Mouse (Mus musculus) retina, embryonic 14.5 days (tissue): ENCODE data around the gene Fam178b.
"Not testable (repeated sequence)": the region's sequence is repeated elsewhere in the genome, so short reads cannot be mapped to it uniquely, and the experiment has no call there.

ENCODE experiments used
- DNase-seq: peaks from one replicate; pipeline ENCODE4 v3.0.0-alpha.2; 2015; ENCODE audit warnings: low spot score

Fam178b gene

DNA sequence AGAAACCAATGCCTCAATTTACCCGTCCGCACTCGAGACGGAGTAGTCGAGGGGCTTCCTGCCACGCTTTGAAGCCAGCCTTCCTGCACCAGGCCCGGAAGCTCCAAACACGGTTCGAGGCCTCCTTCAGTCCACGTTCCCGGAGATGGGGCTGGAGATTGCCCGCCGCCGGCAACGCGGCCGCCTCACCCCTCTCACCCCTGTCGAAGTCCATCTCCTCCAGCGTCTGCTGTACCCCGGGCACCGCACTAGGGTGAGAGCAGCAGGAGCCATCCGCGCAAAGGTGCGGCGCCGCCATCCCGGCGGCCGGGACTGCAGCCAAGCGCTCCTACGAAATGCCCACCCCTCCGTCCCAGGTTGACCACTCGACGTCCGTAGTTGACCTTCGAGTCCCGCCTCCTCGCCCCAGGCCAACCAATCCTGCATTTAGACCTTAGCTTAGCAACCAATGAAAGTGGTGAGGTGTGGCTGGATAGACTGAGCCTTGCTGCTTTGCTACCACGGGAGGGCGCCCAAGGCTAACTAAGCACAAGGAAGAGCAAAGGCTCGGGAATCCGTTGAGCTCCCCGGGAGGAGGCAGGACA, 136.0 kb downstream of the Fam178b start, which contains the start of gene Ankrd39:
TSS of gene Ankrd39 (minus strand) at position 558 of the 584 bp plus-strand sequence.
- peak; percentile 98 for DNase-seq

DNA sequence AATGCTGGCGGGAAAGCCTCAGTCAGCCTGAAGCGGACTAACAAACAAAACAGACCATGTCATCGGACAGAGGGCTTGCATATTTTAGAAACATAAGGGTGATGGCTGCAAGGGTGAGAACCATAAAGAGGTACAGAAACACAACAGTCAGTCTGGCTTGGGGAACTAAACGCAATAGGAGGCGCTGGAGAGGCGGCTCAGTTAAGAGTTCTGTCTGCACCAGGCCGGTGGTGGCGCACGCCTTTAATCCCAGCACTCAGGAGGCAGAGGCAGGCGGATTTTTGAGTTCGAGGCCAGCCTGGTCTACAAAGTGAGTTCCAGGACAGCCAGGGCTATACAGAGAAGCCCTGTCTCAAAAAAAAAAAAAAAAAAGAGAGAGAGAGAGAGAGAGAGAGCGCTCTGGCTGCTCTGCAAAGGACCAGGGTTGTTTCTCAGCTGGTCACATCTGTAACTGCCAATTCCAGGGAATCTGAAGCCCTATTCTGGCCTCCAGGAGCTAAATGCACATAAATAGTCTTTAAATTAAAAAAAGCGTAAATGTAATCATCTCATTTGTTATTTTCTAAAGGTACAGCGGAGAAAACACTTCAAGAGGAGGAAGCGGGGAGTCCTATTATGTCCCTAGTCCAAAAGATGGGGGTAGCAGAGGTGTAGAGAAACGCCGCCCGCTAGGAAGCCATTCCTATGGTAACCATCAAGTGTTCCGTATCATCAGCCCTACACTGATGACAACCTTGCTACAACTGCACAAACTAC, 137.0 kb downstream of the Fam178b start:
- DNase-seq = no peak

DNA sequence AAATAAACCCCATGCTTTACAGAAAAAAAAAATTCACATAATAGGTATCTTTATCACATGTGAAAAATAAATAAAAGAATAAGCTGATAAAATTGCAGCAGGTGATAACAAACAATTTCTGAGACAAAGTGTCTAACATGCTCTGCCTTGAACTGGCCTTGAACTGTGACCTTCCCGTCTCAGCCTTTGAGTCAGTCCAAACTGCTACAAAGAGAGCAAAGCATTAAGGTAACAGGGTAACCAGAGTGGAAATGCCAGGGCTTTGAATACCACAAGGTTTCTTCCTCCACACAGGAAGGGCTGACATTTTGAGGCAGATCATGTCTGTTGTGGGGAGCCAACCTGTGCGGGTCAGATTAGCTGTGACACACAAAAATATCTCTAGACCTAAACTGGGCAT, 137.6 kb downstream of the Fam178b start:
- DNase-seq = no peak

- no peak for DNase-seq
Observed at GRCm38 (mm10) chr1:36542925-36543324, 140.1 kb downstream of the Fam178b start.

DNA sequence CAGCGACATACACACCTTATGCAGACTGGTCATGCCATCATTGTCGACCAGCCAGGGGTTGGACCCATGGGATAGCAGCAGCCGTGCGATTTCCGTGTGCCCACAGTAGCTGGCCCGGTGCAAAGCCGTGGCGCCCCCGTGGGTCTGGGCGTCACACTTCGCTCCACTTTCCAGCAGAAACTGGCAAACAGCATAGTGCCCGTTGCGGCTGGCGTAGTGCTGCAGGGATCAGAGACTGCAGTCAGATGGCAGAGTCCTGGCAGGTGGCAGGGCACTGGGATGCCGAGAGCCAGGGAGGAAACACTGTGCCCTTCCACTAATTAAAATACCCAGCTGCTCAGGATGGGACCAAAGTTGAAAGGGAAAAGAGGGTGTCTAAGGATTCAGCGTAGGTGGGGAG, 141.1 kb downstream of the Fam178b start:
- DNase-seq = no peak

- no peak for DNase-seq
Observed at GRCm38 (mm10) chr1:36540807-36541206, 142.2 kb downstream of the Fam178b start.

DNA sequence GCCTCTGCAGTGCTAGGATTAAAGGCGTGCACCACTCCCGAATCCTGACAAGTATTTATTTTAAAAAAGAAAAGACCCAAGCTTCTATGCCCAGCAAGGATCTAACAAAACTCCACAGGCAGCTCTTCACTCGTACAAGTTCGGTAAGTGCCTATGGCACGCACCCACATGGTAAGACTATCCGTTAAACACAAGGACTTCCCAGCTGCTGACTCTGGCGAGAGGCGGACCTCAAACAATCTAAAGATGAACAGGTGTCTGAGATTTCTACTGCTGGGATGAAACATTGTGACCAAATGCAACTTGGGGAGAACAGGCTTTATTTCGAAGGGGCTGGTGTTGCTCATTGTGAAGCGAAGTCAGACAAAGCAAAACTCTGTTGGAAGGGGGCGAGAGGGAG, 142.9 kb downstream of the Fam178b start:
- DNase-seq = no peak

DNA sequence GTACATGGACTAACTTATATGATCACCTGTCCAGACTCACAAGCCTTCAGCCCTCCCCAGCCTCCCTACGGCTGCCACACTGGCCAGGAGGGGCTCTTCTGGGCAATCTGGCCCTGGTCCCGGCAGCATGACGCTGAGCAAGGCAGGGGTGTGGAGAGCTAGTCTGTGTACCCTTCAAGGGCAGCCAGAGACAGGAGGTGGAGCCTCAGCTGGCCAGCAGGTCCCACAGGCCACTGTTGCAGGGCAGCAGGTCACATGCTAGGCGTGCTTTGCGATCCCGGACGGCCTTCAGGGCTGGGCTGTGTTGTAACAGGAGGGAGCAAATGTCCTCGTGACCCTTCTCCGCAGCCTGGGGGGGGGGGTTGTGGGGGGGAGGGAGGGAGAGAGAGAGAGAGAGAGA, 143.8 kb downstream of the Fam178b start, which contains the start of gene Gm42417:
TSS of gene Gm42417 (minus strand) at position 244 of the 400 bp plus-strand sequence.
- DNase-seq = no peak

- no peak for DNase-seq
Observed at GRCm38 (mm10) chr1:36538727-36539126, 144.3 kb downstream of the Fam178b start.

DNA sequence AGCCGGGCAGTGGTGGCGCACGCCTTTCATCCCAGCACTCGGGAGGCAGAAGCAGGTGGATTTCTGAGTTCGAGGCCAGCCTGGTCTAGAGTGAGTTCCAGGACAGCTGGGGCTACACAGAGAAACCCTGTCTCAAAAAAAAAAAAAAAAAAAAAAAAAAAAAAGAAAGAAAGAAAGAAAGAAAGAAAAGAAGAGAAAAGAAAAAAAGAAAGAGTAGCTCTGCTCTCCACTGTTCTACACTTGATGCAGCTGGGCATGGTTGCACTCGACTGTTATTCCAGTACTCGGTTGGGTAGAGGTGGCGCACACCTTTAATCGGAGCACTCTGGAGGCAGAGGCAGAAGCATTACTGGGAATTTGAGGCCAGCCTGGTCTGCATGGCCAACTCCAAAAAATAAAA, 146.2 kb downstream of the Fam178b start, which contains the start of gene Ankrd23:
TSS of gene Ankrd23 (minus strand) at position 101 of the 400 bp plus-strand sequence.
- DNase-seq = not testable (repeated sequence)

DNA sequence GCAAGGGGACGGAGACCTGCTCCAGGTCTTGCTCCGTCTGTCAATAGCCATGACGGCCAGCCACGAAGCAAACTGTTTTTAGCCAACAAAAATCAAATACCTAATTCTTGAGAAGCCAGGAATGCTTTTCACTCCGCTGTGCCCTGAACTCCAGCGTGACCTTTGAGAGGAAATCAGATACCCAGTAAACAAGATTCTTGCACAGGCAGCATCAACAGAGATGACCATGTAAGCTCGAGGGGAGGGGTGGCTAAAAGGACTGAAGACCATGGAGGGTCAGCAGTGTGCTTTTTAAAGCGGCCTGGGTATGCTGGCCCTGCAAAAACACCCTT, 146.6 kb downstream of the Fam178b start:
- DNase-seq = no peak

DNA sequence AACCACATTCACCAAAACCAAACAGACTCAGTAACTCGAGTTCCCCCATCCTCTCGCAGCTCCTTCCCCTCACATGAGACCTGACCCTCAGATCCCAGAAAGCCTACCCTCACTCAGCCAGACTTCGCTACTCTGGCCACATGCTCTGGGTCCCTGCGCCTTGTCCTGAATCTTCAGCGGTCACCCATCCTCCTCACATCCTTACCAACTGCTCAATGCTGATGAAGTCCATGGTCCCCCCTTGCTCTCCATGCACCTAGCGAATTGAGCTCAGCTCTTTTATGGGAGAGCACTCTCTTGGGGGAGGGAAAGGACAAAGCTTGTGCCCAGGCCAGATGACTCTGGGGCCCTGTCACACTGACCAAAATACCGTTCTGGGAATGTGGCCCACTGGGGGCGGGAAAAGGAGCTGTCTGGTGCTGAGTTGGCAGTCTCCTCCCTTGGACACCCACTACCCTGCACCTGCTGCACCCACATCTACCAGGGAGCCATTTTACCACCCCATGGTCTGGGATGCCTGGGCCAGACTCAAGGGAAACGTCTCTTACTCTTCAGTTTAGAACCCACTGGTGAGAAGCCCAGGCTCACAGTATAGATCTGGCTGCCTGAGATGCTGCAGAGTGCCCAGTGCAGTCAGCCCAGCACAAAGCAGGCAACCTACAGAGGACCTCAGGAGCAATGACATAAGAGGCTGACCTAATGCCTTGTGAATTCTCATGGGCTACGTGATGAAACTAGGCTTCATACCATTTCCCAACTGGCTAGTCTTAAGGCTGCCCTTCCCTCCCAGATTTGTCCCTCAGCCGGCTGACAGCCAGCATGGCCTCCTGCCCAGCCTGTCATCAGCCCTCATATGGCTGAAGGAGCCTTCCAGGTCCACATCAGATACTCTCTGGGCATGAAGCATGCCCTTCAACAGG, 147.2 kb downstream of the Fam178b start:
- no peak for DNase-seq

- DNase-seq = no peak
Observed at GRCm38 (mm10) chr1:36534595-36535058, 148.4 kb downstream of the Fam178b start.

GRCm38 (mm10) chr1:36533546-36533945, 149.4 kb downstream of the Fam178b start:
- no peak for DNase-seq

DNA sequence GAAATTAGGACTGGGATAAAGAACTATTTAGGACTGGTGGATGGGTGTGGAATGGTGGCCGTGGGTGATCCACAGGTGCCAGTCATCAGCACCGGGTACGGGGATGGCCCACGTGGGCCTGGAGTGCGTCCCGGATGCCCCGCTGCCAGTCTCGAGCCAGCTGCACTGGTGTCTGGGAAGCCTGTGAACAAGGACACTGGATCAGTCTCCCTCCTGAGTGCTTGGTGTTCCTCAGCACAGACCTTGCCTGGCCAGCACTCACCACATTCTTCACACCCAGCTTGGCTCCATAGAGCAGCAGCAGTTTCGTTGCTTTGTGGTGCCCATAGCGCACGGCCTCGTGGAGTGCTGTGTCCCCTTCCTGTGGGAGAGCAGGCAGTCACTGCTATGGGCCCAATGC, 151.5 kb downstream of the Fam178b start:
- DNase-seq = no peak

- DNase-seq = no peak
Observed at GRCm38 (mm10) chr1:36530962-36531361, 152.0 kb downstream of the Fam178b start.

GRCm38 (mm10) chr1:36530485-36530884, 152.5 kb downstream of the Fam178b start:
- no peak for DNase-seq

DNA sequence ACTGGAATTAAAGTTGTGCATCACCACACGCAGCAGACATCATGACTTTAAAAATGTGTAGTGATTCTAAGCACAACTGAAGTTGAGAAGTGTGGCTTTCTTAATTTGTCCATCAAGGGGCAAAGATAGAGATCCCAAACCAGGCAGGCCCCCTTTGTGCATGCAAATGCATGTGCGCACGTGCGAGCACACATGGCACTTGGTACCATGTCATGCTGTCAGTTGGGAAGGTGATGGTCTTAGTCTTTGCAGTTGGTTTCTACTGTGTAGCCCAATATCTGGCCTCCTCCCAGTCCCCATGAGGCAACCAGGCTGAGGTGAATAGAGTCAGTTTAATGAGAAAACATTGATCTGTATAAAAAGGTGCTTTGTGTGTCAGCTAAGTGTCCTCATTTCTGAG, 153.1 kb downstream of the Fam178b start:
- no peak for DNase-seq

DNA sequence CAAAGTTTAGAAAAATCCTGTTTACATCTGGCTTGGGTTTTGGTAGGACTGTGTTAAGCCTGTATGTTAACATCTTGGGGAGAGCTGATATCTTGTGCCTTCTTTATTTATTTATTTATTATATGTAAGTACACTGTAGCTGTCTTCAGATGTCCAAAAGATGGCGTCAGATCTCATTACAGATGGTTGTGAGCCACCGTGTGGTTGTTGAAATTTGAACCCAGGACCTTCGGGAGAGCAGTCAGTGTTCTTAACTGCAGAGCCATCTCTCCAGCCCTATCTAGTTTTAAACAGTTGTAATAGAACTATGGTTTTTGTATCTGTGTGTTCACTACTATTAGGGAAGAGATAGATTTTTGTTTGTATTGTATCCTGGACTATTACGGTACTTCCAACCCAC, 153.7 kb downstream of the Fam178b start:
- DNase-seq = no peak

DNA sequence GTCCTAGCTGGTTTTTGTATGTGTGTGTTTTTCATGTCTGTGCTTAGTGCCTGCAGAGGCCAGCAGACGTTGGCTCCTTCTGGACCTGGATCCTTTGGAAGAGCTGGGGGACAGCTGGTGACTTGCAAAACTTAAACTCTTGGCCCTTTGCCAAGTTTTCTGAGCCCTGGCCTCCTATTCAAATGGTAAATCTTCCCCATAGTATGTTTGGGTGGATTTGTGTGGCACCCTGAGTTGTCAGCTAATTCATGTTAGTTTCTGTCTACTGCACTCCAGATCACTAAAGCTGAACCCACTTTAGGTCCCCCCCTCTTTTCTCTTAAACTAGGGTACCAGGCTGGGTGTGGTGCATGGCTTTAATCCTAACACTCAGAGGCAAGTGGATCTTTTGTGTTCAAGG, 154.6 kb downstream of the Fam178b start:
- peak; percentile 35 for DNase-seq

GRCm38 (mm10) chr1:36526903-36527302, 156.1 kb downstream of the Fam178b start:
- no peak for DNase-seq

- DNase-seq = no peak
Observed at GRCm38 (mm10) chr1:36525774-36526173, 157.2 kb downstream of the Fam178b start.
